Mouse (Mus musculus): Measurements from ENCODE around the gene Gm7030.
"Not testable (repeated sequence)": the region's sequence is repeated elsewhere in the genome, so short reads cannot be mapped to it uniquely, and the experiment has no call there.

Gm7030 gene

DNA sequence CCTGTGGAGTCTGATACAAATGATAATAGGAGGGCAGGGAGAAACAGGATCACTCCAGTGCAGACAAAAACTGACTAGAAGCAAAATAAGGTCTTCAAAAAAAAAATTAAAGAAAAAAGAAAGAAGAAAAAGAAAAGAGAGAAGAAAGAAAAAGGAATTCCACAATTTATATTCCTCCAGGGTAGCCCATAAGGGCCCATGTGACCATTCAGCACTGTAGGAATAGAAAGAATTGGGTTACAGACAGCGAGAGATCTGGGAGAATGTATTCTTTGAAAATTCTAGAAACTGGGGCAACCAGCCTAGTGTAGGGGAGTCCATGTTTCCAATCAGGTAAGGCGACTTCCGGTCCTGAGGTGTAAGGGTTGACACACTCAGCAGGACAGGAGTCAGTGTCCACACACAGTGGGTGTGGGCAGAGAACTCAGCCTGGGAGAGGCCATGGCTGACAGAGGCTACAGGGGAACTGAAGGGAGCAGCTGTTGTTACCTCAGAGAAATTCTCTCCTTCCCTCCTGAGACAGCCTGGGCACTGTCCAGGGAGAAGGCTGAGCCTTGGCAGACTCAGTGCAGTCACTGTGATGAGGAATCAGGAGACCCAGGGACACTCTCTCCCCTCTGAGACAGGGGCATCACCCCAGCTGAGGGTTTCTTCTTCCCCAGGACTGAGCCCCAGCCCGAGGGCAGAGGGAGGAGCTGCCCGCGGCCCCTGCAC is 46.5 kb downstream of the Gm7030 start:
- DNase-seq (ENCODE audit: low read depth, low spot score), result not testable (repeated sequence)

DNA sequence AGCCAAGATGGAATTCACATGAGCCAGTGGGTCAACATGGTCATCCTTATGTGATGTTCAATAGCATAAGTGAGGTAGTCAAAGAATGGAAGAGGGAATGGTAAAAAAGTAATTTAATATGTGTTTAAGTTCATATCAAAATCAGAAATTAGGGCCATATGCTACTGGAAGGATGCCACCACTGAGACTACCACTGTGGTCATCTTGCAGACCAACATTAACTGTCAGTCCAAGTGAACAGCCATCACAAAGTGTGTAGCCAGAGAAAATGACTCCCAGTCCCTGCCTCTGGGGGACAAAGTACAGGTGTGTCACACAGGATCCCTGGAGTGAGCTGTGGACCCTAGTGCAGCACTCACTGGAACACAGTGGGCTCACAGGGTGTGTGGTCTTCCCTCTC is 47.3 kb downstream of the Gm7030 start:
- DNase-seq (ENCODE audit: low read depth, low spot score), result not testable (repeated sequence)

DNA sequence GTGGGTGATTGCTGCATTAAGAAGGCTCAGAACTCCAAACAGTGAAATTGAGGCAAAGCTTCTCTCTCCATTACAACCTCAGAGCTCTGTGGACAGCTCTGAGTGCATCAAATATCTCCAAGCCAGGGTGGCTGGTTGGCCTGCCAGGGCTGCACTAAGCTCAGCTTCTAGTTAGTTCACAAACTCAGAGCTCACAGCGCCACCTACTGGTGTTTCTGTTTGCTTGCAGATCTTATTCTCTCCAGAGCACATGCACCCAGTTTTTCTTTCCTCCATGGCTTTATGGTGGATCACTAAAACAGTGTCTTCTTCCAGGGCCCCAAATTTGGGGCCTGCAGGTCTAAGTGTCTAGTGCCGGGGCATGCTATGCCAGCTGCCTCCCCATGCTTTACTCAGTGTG is 68.4 kb downstream of the Gm7030 start:
- peak; percentile 81 for DNase-seq (ENCODE audit: low read depth, low spot score)

Data from embryo, embryonic 11.5 days (tissue).